Mouse (Mus musculus): ENCODE measurements around the gene Hsd17b7.

DNA sequence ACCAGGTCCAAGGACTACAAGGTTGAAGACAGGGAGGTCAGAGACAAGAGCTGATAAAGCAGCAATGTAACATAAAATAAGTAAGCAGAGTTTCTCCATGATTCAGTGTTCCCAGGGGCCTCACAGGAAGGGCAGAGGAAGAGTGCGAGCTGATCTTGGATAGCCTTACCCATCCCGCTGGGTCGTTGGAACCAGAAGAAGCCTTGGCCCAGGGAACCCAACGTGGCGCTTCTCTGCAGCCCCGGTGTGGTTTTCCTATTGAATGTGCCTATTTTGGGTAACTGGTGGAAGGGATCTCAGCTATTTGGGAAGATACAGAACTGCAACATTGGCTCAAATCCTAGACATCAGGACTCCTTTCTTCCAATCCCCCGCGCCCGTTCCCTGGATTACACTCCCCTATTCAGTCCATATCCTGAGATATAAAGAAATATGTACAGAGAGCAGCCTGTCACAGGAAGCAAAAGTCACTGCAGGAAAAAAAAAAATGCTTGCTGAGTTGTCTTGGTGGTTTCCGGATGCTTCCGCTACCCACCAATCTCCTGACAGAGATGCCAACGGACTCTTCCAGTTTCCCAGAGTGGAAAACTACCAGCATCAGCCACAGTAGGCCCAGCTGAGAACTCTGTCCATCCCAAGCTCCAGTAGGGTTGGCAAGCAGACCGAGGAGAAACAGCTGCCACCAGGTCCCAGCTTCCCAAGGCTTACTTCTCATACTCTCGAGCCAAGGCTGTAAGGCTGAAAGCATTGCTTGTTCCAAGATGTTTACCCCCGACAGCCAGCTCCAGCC is 41.9 kb upstream of the Hsd17b7 start:
- TF ChIP-seq POLR2AphosphoS2 (IDR thresholded peaks at IDR 0.05; ENCODE audit: low read length) (no peak), POLR2A (IDR thresholded peaks at IDR 0.05; ENCODE audit: control insufficient read depth in 1 of 2, insufficient read depth in 1 of 2, low read depth in 1 of 2, low read length in 2 of 2, poor library complexity in 1 of 2) (no peak), USF1 (IDR thresholded peaks at IDR 0.05; ENCODE audit: low read depth, low read length) (no peak), CTCF (IDR thresholded peaks at IDR 0.05 in 2 of 3, conservative IDR thresholded peaks at IDR 0.05 in 1 of 3; ENCODE audit: control insufficient read depth in 1 of 3, insufficient read depth in 1 of 3, low read depth in 2 of 3, low read length in 3 of 3, poor library complexity in 1 of 3, severe bottlenecking in 1 of 3) (no peak), USF2 (IDR thresholded peaks at IDR 0.05; ENCODE audit: borderline replicate concordance in 1 of 2, insufficient read depth in 1 of 2, low read depth in 1 of 2, low read length in 2 of 2) (no peak)

All from MEL (cell line).